Mouse (Mus musculus): Measurements from ENCODE around the gene Pla2g5. TPM values are rescaled to one million over a fixed set of nuclear protein-coding genes. Genes with fewer than 3 reads are reported as not detected.
A peak's percentile ranks its signal among the peaks of the same experiment; 100 is the strongest.

Gene Pla2g5
- polyA plus RNA-seq, 1 experiment from 2014 or later = 0.64 TPM

GRCm38 (mm10) chr4:138762266-138762665 lies 101.0 kb downstream of the Pla2g5 start:
- Histone ChIP-seq H3K4me1 (replicated peaks) (no peaks in the 10 kb centered on the region), H3K4me2 (no peak overlapping the region), H3K27me3 (no peaks in the 10 kb centered on the region), H3K4me3 (no peak overlapping the region), H3K9me3 (no peaks in the 10 kb centered on the region), H3K9ac (no peak overlapping the region), H3K36me3 (no peaks in the 10 kb centered on the region), H3K27ac (replicated peaks) (no peak overlapping the region)
- ATAC-seq (ENCODE audit: low FRiP score, low read depth) = no peak
- 84% methylated on average over 9 of the region's 9 CpGs for WGBS

- H3K9ac ChIP-seq = no peak within 1 kb of the TSS
- no peak for ATAC-seq (ENCODE audit: low FRiP score, low read depth)
- no peak within 1 kb of the TSS for H3K4me2 ChIP-seq
- H3K4me1 ChIP-seq (replicated peaks) = peaks cover 11% of the 10 kb centered on the region
- no peaks in the 10 kb centered on the region for H3K9me3 ChIP-seq
- H3K36me3 ChIP-seq = no peaks in the 10 kb centered on the region
- H3K4me3 ChIP-seq = no peak within 1 kb of the TSS
- no peaks in the 10 kb centered on the region for H3K27me3 ChIP-seq
- no peak within 1 kb of the TSS for H3K27ac ChIP-seq (replicated peaks)
- WGBS = 47% methylated on average over 8 of the region's 8 CpGs
Measured at GRCm38 (mm10) chr4:138757416-138757815, 105.9 kb downstream of the Pla2g5 start, which contains the start of gene Pla2g2f. Gene Pla2g2f (minus strand): TSS chr4:138757626.

- H3K4me3 ChIP-seq = no peak overlapping the region
- no peak for ATAC-seq (ENCODE audit: low FRiP score, low read depth)
- WGBS = 67% methylated on average over 11 of the region's 11 CpGs
- H3K4me2 ChIP-seq = no peak overlapping the region
- H3K27ac ChIP-seq (replicated peaks) = 0 out of 2 replicates have a peak overlapping the region, but pooled peaks have one; percentile 1
- peaks cover 11% of the 10 kb centered on the region for H3K4me1 ChIP-seq (replicated peaks)
- no peak overlapping the region for H3K9ac ChIP-seq
- H3K36me3 ChIP-seq = no peaks in the 10 kb centered on the region
- no peaks in the 10 kb centered on the region for H3K27me3 ChIP-seq
- H3K9me3 ChIP-seq = no peaks in the 10 kb centered on the region
Measured at GRCm38 (mm10) chr4:138755983-138756382, 107.3 kb downstream of the Pla2g5 start.

GRCm38 (mm10) chr4:138755439-138755838 lies 107.8 kb downstream of the Pla2g5 start:
- Histone ChIP-seq H3K4me1 (replicated peaks) (peaks cover 11% of the 10 kb centered on the region), H3K27me3 (no peaks in the 10 kb centered on the region), H3K36me3 (no peaks in the 10 kb centered on the region), H3K27ac (replicated peaks) (0 out of 2 replicates have a peak overlapping the region, but pooled peaks have one; percentile 1), H3K9me3 (no peaks in the 10 kb centered on the region), H3K4me2 (no peak overlapping the region), H3K4me3 (no peak overlapping the region), H3K9ac (no peak overlapping the region)
- WGBS = 52% methylated on average over 4 of the region's 4 CpGs
- no peak for ATAC-seq (ENCODE audit: low FRiP score, low read depth)

DNA sequence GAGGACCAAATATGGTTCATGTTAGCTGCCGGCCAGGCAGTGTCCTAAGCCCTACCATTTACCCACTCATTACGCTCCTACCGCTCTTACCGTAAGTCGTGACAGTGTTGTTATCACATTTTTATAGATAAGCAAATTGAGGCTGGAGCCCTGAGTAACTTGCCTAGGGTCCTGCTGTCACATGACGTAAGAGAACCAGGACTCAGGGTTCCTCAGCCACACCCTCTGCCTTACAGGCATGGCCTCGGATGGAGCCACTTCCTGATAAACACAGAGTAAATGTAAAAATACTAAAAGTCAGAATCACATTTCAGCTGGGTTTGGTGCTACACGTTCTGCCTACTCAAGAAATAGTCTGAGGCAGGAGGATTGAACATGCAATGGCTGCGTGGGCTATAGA lies 108.8 kb downstream of the Pla2g5 start:
- Histone ChIP-seq H3K4me1 (replicated peaks) (peaks cover 11% of the 10 kb centered on the region), H3K27me3 (no peaks in the 10 kb centered on the region), H3K4me3 (no peak overlapping the region), H3K27ac (replicated peaks) (no peak overlapping the region), H3K9ac (no peak overlapping the region), H3K36me3 (no peaks in the 10 kb centered on the region), H3K9me3 (no peaks in the 10 kb centered on the region), H3K4me2 (no peak overlapping the region)
- ATAC-seq (ENCODE audit: low FRiP score, low read depth) = no peak
- 88% methylated on average over 9 of the region's 9 CpGs for WGBS

DNA sequence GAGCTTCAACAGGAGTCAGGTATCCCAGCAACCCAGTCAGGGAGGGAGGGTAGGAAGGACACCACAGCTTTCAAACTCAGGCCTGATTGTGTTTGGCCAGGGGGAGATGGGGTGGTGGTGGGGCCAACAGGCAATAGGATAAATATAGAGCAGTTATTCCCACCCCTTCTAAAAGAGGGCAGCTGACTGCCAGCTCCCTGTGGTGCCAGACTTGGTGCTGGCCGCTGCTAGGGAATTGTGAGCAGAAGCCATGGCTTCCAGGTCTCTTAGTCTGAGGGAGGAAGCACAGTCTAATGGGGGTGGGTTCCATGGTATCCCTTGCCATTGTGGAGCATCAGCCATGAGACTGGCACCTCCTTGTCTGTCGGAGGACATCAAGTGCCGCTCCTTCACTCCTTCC lies 109.7 kb downstream of the Pla2g5 start:
- Histone ChIP-seq H3K9ac (no peak overlapping the region), H3K9me3 (no peaks in the 10 kb centered on the region), H3K27ac (replicated peaks) (no peak overlapping the region), H3K27me3 (no peaks in the 10 kb centered on the region), H3K4me3 (no peak overlapping the region), H3K36me3 (no peaks in the 10 kb centered on the region), H3K4me2 (no peak overlapping the region), H3K4me1 (replicated peaks) (peaks cover 11% of the 10 kb centered on the region)
- ATAC-seq (ENCODE audit: low FRiP score, low read depth) = no peak
- 86% methylated on average over 3 of the region's 3 CpGs for WGBS

DNA sequence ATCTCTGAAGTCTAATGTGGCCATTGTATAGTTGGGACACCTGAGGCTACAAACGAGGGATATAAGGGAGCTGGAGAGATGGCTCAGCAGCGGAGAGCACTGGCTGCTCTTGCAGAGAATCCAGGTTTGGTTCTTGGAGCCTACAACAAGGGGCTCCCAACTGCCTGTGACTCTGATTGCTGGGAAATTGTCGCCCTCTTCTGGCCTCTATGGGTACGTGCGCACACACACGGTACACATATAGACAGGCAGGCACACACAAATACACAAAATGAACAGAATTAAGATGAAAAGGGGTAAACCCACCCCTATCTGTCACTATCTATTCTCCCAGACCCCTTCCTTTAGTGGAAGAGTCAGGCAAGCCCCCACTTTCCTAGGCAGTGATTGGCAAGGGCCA lies 110.7 kb downstream of the Pla2g5 start:
- Histone ChIP-seq H3K4me2 (no peak overlapping the region), H3K27me3 (no peaks in the 10 kb centered on the region), H3K4me1 (replicated peaks) (peaks cover 20% of the 10 kb centered on the region), H3K36me3 (no peaks in the 10 kb centered on the region), H3K9ac (no peak overlapping the region), H3K4me3 (no peak overlapping the region), H3K27ac (replicated peaks) (no peak overlapping the region), H3K9me3 (no peaks in the 10 kb centered on the region)
- 95% methylated on average over 6 of the region's 6 CpGs for WGBS
- no peak for ATAC-seq (ENCODE audit: low FRiP score, low read depth)

Other genes with a start within 250 kb of the Pla2g5 start
- 1.7 and 2.0 TPM in 2 replicates for gene Vwa5b1, start 227.6 kb downstream of the Pla2g5 start, polyA plus RNA-seq (2015; fragmentation: Nextera tagmentation; extraction: Ambion mirVana)
- 0.51 and 0.54 TPM in 2 replicates for gene Pla2g2c, start 138.7 kb downstream of the Pla2g5 start, polyA plus RNA-seq (2015; fragmentation: Nextera tagmentation; extraction: Ambion mirVana)
- gene Ubxn10, start 126.3 kb downstream of the Pla2g5 start, polyA plus RNA-seq (2015; fragmentation: Nextera tagmentation; extraction: Ambion mirVana) = 3.7 and 4.3 TPM in 2 replicates
- gene Pla2g2f, start 105.9 kb downstream of the Pla2g5 start, polyA plus RNA-seq (2015; fragmentation: Nextera tagmentation; extraction: Ambion mirVana) = 0.09 TPM in 1 of 2 replicates, not detected in the other
- gene Pla2g2d, start 87.7 kb downstream of the Pla2g5 start, polyA plus RNA-seq (2015; fragmentation: Nextera tagmentation; extraction: Ambion mirVana) = 0.64 and 0.93 TPM in 2 replicates
- not detected in 2 replicates for gene Gm13030, start 10.5 kb upstream of the Pla2g5 start, polyA plus RNA-seq (2015; fragmentation: Nextera tagmentation; extraction: Ambion mirVana)
- gene Pla2g2e, start 14.5 kb upstream of the Pla2g5 start, polyA plus RNA-seq (2015; fragmentation: Nextera tagmentation; extraction: Ambion mirVana) = not detected in 2 replicates
- 2.3 and 2.8 TPM in 2 replicates for gene Otud3, start 50.5 kb upstream of the Pla2g5 start, polyA plus RNA-seq (2015; fragmentation: Nextera tagmentation; extraction: Ambion mirVana)
- gene Rnf186, start 103.6 kb upstream of the Pla2g5 start, polyA plus RNA-seq (2015; fragmentation: Nextera tagmentation; extraction: Ambion mirVana) = 0.12 and 0.17 TPM in 2 replicates
- 1.0 TPM in 2 replicates for gene Tmco4, start 109.4 kb upstream of the Pla2g5 start, polyA plus RNA-seq (2015; fragmentation: Nextera tagmentation; extraction: Ambion mirVana)
- 0.43 and 0.83 TPM in 2 replicates for gene Htr6, start 212.1 kb upstream of the Pla2g5 start, polyA plus RNA-seq (2015; fragmentation: Nextera tagmentation; extraction: Ambion mirVana)
- 53.9 and 55.2 TPM in 2 replicates for gene Nbl1, start 229.5 kb upstream of the Pla2g5 start, polyA plus RNA-seq (2015; fragmentation: Nextera tagmentation; extraction: Ambion mirVana)

Measured in hindbrain, embryonic 15.5 days (tissue).